Mouse (Mus musculus) bone marrow macrophage, adult 2 months (primary cell): ENCODE data around the gene B3galt1.

Experiments used
- CTCF ChIP-seq: IDR thresholded peaks from 2 replicates; pipeline ENCODE4 v1.5.1; 2012; ENCODE audit warnings: low read depth, mild to moderate bottlenecking, low read length, moderate library complexity
- POLR2A ChIP-seq: IDR thresholded peaks from 2 replicates; pipeline ENCODE4 v1.6.1; 2012; ENCODE audit warnings: mild to moderate bottlenecking, low read depth, low read length, borderline replicate concordance

DNA sequence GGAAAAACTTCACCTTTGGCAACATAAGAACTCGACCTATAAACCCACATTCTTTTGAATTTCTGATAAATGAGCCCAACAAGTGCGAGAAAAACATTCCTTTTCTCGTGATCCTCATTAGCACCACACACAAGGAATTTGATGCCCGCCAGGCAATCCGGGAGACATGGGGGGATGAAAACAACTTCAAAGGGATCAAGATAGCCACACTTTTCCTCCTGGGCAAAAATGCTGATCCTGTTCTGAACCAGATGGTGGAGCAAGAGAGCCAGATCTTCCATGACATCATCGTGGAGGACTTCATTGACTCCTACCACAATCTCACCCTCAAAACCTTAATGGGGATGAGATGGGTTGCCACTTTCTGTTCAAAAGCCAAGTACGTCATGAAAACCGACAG is 552.4 kb downstream of the B3galt1 start:
- no peak for TF ChIP-seq CTCF
- no peak for TF ChIP-seq POLR2A
